Mouse (Mus musculus) liver, postnatal 0 days (tissue): ENCODE results near the gene Srsf5. TPM values are rescaled to one million over a fixed set of nuclear protein-coding genes. Genes with fewer than 3 reads are reported as not detected.

Experiments
- ATAC-seq: fragments of 200-750 bp; cut with Nextera tagmentation; 2 replicates; pipeline ENCODE4 v1.8.0; 2017; ENCODE audit warnings: mild to moderate bottlenecking, moderate library complexity
- DNase-seq: peaks from one replicate; pipeline ENCODE4 v3.0.0-alpha.2; 2016
- H3K27ac ChIP-seq: fragments of 300-500 bp; sonication (generic); 2 replicates; pipeline ENCODE4 v1.5.1; 2014; ENCODE audit warnings: antibody characterized with exemption, moderate library complexity, mild to moderate bottlenecking, low read depth
- H3K27me3 ChIP-seq: fragments of 300-500 bp; sonication (generic); 2 replicates; pipeline ENCODE4 v1.6.1; 2014; ENCODE audit warnings: low read length, control low read depth, mixed read lengths; ENCODE audit not compliant: insufficient read depth
- H3K36me3 ChIP-seq: fragments of 300-500 bp; sonication (generic); replicated peaks from 2 replicates; pipeline ENCODE4 v1.6.1; 2014; ENCODE audit warnings: mild to moderate bottlenecking, control low read depth, low read length, moderate library complexity, mixed read lengths; ENCODE audit not compliant: insufficient read depth
- H3K4me1 ChIP-seq: fragments of 300-500 bp; sonication (generic); 2 replicates; pipeline ENCODE4 v1.6.1; 2014; ENCODE audit warnings: antibody characterized with exemption, mild to moderate bottlenecking, control low read depth; ENCODE audit not compliant: insufficient read depth
- H3K4me2 ChIP-seq: fragments of 300-500 bp; sonication (generic); 2 replicates; pipeline ENCODE4 v1.6.1; 2014; ENCODE audit warnings: low read depth, mild to moderate bottlenecking, low read length, moderate library complexity, mixed read lengths
- H3K4me3 ChIP-seq: fragments of 300-500 bp; sonication (generic); 2 replicates; pipeline ENCODE4 v1.5.1; 2014; ENCODE audit warnings: low read depth, low read length
- H3K9ac ChIP-seq: fragments of 300-500 bp; sonication (generic); replicated peaks from 2 replicates; pipeline ENCODE4 v1.6.1; 2014; ENCODE audit warnings: mild to moderate bottlenecking, moderate library complexity
- H3K9me3 ChIP-seq: fragments of 300-500 bp; sonication (generic); 2 replicates; pipeline ENCODE4 v1.6.1; 2016; ENCODE audit warnings: mild to moderate bottlenecking, control low read depth, low read length, mixed read lengths
- CTCF ChIP-seq: sonication (generic); IDR thresholded peaks from 2 replicates; pipeline ENCODE4 v1.5.1; 2016; ENCODE audit warnings: antibody characterized with exemption, low read depth
- EP300 ChIP-seq: IDR thresholded peaks from 2 replicates; pipeline ENCODE4 v1.6.1; 2016; ENCODE audit warnings: antibody characterized with exemption, low read depth, mild to moderate bottlenecking
- WGBS: fragments of 180-500 bp; shearing (Covaris S2); extraction: QIAGEN DNeasy Blood & Tissue Kit; methylation state at CpG from one replicate; pipeline ENCODE4 v1.1.7; 2014; ENCODE audit not compliant: insufficient replicate concordance; 5-methylcytosine and 5-hydroxymethylcytosine counted together
- polyA plus RNA-seq: library from polyadenylated mRNA; unstranded; fragments of >200 nt; fragmentation: Nextera tagmentation; extraction: Ambion mirVana; gene quantifications from 2 replicates; pipeline ENCODE4 v1.2.1, GENCODE M21; 2015

The Srsf5 gene
- polyA plus RNA-seq, 1 experiment from 2014 or later, result 270 TPM

GRCm38 (mm10) chr12:80993773-80994172 lies 48.5 kb downstream of the Srsf5 start:
- DNase-seq (no peak), ATAC-seq (no peak)
- WGBS, result 76% methylated on average over 1 of the region's 1 CpGs
- H3K27ac ChIP-seq, result no peak overlapping the region
- H3K9me3 ChIP-seq, result no peaks in the 10 kb centered on the region
- H3K4me3 ChIP-seq, result no peak overlapping the region
- H3K36me3 ChIP-seq, result no peaks in the 10 kb centered on the region
- H3K27me3 ChIP-seq, result 0 out of 2 replicates have a peak, but pooled peaks cover 3% of the 10 kb centered on the region
- peaks cover 11% of the 10 kb centered on the region for H3K4me1 ChIP-seq
- no peak overlapping the region for H3K4me2 ChIP-seq
- no peak overlapping the region for H3K9ac ChIP-seq
- TF ChIP-seq CTCF (no peak), EP300 (no peak)

DNA sequence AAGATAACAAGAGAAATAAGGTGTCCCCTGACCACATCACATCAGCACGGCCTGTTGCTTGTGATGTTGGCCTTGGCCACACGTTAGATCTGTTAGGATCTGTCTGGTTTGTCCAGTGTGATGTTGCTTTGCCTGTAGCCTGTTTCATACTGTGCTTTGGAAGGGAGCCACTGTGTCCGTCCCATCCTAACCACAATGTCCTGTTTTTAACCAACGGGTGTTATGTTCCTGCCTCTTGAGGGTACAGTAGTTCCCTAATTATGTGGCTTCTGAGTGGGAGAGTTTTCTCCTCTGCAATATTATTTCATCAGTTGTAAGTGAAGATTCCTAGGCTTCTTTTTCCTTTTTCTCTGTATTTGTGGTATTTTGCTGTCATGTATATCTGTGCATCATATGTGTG lies 50.0 kb downstream of the Srsf5 start:
- H3K27me3 ChIP-seq, result 0 out of 2 replicates have a peak, but pooled peaks cover 3% of the 10 kb centered on the region
- no peak overlapping the region for H3K9ac ChIP-seq
- H3K36me3 ChIP-seq, result no peaks in the 10 kb centered on the region
- WGBS, result 39% methylated on average over 4 of the region's 4 CpGs
- H3K4me3 ChIP-seq, result no peak overlapping the region
- no peaks in the 10 kb centered on the region for H3K9me3 ChIP-seq
- H3K4me1 ChIP-seq, result peaks cover 11% of the 10 kb centered on the region
- ATAC-seq, result no peak
- no peak overlapping the region for H3K4me2 ChIP-seq
- no peak for DNase-seq
- no peak for TF ChIP-seq CTCF
- TF ChIP-seq EP300, result no peak
- no peak overlapping the region for H3K27ac ChIP-seq

DNA sequence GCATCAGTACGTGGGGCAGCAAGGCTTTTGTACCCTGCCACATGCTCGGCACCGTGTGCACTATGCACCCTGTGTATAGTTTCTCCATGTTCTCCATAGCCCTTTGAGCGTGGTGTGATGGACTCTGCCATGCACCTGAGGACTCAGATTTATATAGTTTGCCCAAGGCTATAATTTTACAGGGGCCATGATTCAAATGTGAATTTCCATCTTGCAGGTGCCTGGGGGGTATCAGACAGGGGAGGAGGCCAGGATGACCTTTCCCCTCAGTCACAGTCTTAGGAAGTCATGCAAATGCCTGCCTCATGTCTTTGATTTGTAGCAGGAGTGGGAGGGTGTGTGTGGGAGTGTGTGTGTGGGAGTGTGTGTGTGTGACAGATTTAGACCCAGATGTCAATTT lies 52.3 kb downstream of the Srsf5 start:
- no peak for TF ChIP-seq CTCF
- TF ChIP-seq EP300, result no peak
- 0 out of 2 replicates have a peak, but pooled peaks cover 3% of the 10 kb centered on the region for H3K27me3 ChIP-seq
- H3K9ac ChIP-seq, result no peak overlapping the region
- no peak overlapping the region for H3K4me2 ChIP-seq
- 63% methylated on average over 4 of the region's 4 CpGs for WGBS
- H3K9me3 ChIP-seq, result no peaks in the 10 kb centered on the region
- H3K4me1 ChIP-seq, result peaks cover 11% of the 10 kb centered on the region
- no peak overlapping the region for H3K4me3 ChIP-seq
- H3K27ac ChIP-seq, result no peak overlapping the region
- no peak for ATAC-seq
- no peaks in the 10 kb centered on the region for H3K36me3 ChIP-seq
- DNase-seq, result no peak

DNA sequence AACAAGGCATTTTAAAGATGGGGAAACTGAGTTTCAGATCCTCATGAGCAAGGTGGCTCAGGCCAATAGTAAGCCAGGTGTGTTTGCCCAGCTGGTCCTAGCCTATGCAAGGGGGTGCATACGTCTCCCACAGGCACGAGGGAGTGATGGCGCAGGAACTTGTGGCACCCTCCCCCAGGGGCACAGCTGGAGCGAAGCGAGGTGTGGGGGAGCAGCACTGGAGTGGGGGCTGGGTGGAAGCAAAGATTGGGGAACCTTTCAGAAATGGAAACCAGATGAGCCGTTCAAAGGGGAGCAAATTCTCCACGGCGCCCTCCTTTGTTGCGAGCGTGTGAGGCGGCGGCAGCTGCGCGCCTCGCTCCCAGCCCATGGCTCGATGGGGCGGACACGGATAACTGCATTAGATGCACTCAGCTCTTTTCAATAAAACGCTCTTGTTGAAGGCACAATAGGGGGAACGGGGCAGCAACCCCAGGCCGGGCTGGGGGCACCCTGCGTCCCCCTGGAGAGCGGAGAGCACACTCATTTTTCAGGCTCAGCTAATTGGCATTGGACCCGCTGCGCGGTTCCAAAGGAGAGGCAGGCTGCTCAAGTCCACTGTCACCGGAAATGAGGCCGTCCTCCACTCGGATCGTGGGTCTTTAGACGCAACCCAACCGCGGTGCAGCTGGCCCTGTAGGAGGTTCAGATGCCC lies 53.4 kb downstream of the Srsf5 start:
- Histone ChIP-seq H3K27ac (no peak overlapping the region), H3K36me3 (no peaks in the 10 kb centered on the region), H3K9ac (no peak overlapping the region), H3K4me2 (peak overlapping the region; percentile 62), H3K9me3 (no peaks in the 10 kb centered on the region), H3K4me3 (peak overlapping the region; percentile 24), H3K27me3 (0 out of 2 replicates have a peak, but pooled peaks cover 3% of the 10 kb centered on the region), H3K4me1 (peaks cover 11% of the 10 kb centered on the region)
- DNase-seq (peak; percentile 25), ATAC-seq (no peak)
- 14% methylated on average over 33 of the region's 33 CpGs for WGBS
- TF ChIP-seq EP300 (no peak), CTCF (no peak)

Other genes with a start within 250 kb of the Srsf5 start
- not detected in 2 replicates for gene Ccdc177, start 184.8 kb upstream of the Srsf5 start, polyA plus RNA-seq
- 8.6 and 10.8 TPM in 2 replicates for gene Susd6, start 155.0 kb upstream of the Srsf5 start, polyA plus RNA-seq
- gene Slc10a1, start 23.2 kb downstream of the Srsf5 start, polyA plus RNA-seq, result 500 and 502 TPM in 2 replicates
- gene Smoc1, start 81.3 kb downstream of the Srsf5 start, polyA plus RNA-seq, result 12.3 and 15.5 TPM in 2 replicates